Mouse (Mus musculus) liver, embryonic 11.5 days (tissue): ENCODE data around the gene Gm21983. TPM values are rescaled to one million over a fixed set of nuclear protein-coding genes. Genes with fewer than 3 reads are reported as not detected.

Experiments
- microRNA counts: library from miRNA; unstranded; fragments of <30 nt; microRNA quantifications from one replicate; lab custom pipeline; 2015
- microRNA-seq: library from miRNA; unstranded; fragments of <30 nt; microRNA quantifications from one replicate; pipeline ENCODE4, GENCODE M21; 2017; ENCODE audit warnings: borderline number of aligned reads
- polyA plus RNA-seq: library from polyadenylated mRNA; unstranded; fragments of >200 nt; fragmentation: Nextera tagmentation; extraction: Ambion mirVana; gene quantifications from 2 replicates; pipeline ENCODE4 v1.2.1, GENCODE M21; 2014

Gm21983 gene
- polyA plus RNA-seq, 1 experiment from 2014 or later = not detected

MicroRNAs encoded within 50 kb of the gene (microRNA counts, 519-probe panel; counts per million panel counts)
- microRNA mmu-miR-1191 (lab: Ali Mortazavi, UCI) = not detected

Small RNAs within 50 kb of the gene (microRNA-seq; reads per million reads assigned to microRNA genes)
- gene Mir1191 = 3.5 reads per million, percentile 4 among the genes with 10 or more reads in this experiment
- not detected for gene Mir3101

Other genes with a start within 250 kb of the Gm21983 start
- gene Cyp2a22, start 241.7 kb downstream of the Gm21983 start, polyA plus RNA-seq = not detected in 2 replicates
- 0.31 TPM in 1 of 2 replicates, not detected in the other for gene Cyp2a12, start 152.0 kb downstream of the Gm21983 start, polyA plus RNA-seq
- gene Cyp2f2, start 61.2 kb downstream of the Gm21983 start, polyA plus RNA-seq = not detected in 2 replicates
- not detected in 2 replicates for gene Cyp2t4, start 27.4 kb downstream of the Gm21983 start, polyA plus RNA-seq
- gene Egln2, start 14.3 kb downstream of the Gm21983 start, polyA plus RNA-seq = 37.1 and 39.7 TPM in 2 replicates
- gene Rab4b, start 2.2 kb downstream of the Gm21983 start, polyA plus RNA-seq = 40.9 and 44.8 TPM in 2 replicates
- gene Mia, start 71 bp upstream of the Gm21983 start, polyA plus RNA-seq = 0.73 and 1.3 TPM in 2 replicates
- 2.5 and 2.8 TPM in 2 replicates for gene BC024978, start 14.7 kb upstream of the Gm21983 start, polyA plus RNA-seq
- gene Snrpa, start 15.2 kb upstream of the Gm21983 start, polyA plus RNA-seq = 282 and 294 TPM in 2 replicates
- gene Itpkc, start 47.6 kb upstream of the Gm21983 start, polyA plus RNA-seq = 3.5 and 4.8 TPM in 2 replicates
- 16.6 and 18.7 TPM in 2 replicates for gene Coq8b, start 51.9 kb upstream of the Gm21983 start, polyA plus RNA-seq
- 3.6 TPM in 2 replicates for gene Numbl, start 77.3 kb upstream of the Gm21983 start, polyA plus RNA-seq
- gene Ltbp4, start 156.6 kb upstream of the Gm21983 start, polyA plus RNA-seq = 7.1 and 10.2 TPM in 2 replicates
- 46.8 and 49.6 TPM in 2 replicates for gene Shkbp1, start 174.9 kb upstream of the Gm21983 start, polyA plus RNA-seq
- 0.43 and 1.2 TPM in 2 replicates for gene Gm20479, start 176.3 kb upstream of the Gm21983 start, polyA plus RNA-seq